In the genomic region with DNA sequence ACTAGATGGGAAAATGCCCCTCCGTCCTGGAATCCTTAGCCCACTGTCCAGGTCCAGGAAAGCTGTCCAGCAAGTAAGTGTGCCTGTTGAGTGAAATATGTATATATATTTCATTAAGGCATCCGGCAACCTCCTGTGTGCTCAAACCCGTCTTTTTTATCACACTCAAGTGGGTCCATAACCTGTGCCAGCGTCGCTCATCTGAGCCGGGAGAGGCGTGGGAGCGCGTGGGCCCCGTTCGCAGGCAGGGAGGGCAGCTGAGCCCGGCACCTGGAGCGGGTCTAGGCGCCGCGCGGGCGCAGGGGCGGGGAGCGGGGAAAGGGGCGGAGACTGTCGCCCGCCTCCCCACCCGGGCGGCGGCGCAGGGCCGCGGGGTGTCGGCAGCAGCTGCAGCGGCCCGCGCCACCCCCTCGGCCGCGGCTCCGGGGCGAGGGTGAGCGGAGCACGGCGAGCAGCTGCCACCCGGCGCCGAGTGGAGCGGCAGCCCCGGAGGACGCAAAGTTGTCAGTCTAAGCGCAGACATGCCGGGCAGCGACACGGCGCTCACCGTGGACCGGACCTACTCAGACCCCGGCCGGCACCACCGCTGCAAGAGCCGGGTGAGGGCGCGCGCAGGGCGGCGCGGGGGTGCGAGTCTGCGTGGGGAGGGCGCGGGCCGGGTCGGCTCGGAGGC, we compare ENCODE assay signal across 8 mouse cellular contexts.
DNase-seq lines count a peak whose midpoint lies in the region; ATAC-seq and TF ChIP-seq lines count a peak whose summit lies in the region.

No protein-coding gene starts in this region.

- H3K4me1 ChIP-seq in embryonic fibroblast, embryonic 13.5 days (ENCODE audit: control insufficient read depth, insufficient read depth, low read length), result peaks cover 11% of the 10 kb centered on the region
- H3K4me1 ChIP-seq in heart, embryonic 14.5 days (ENCODE audit: control insufficient read depth in 2 of 2, insufficient read depth in 2 of 2, low read length in 2 of 2), result peaks cover 4 to 7% of the 10 kb centered on the region in 2 experiments
- no peaks in the 10 kb centered on the region for H3K4me1 ChIP-seq in kidney, postnatal 0 days (replicated peaks; ENCODE audit: insufficient read depth, low read length)
- H3K4me1 ChIP-seq in liver, embryonic 12.5 days, result peaks cover 35% of the 10 kb centered on the region
- peaks cover 13% of the 10 kb centered on the region for H3K4me1 ChIP-seq in stomach, embryonic 16.5 days (ENCODE audit: control insufficient read depth, insufficient read depth, low read length)

- H3K4me2 ChIP-seq in heart, embryonic 14.5 days (ENCODE audit: low read length), result peak overlapping the region; percentile 88
- H3K4me2 ChIP-seq in kidney, postnatal 0 days (ENCODE audit: low read length), result peak overlapping the region; percentile 90
- H3K4me2 ChIP-seq in liver, embryonic 12.5 days, result peak overlapping the region; percentile 96
- peak overlapping the region; percentile 89 for H3K4me2 ChIP-seq in stomach, embryonic 16.5 days (ENCODE audit: low read depth, low read length)

- no peaks in the 10 kb centered on the region for H3K9me3 ChIP-seq in heart, embryonic 14.5 days (ENCODE audit: control insufficient read depth, low read length)
- H3K9me3 ChIP-seq in kidney, postnatal 0 days (replicated peaks; ENCODE audit: low read length), result no peaks in the 10 kb centered on the region
- no peaks in the 10 kb centered on the region for H3K9me3 ChIP-seq in liver, embryonic 12.5 days (replicated peaks)
- H3K9me3 ChIP-seq in stomach, embryonic 16.5 days (replicated peaks; ENCODE audit: control insufficient read depth, low read length), result no peaks in the 10 kb centered on the region

- H3K27ac ChIP-seq in embryonic fibroblast, embryonic 13.5 days (ENCODE audit: insufficient read depth, low read length), result peak overlapping the region; percentile 43
- H3K27ac ChIP-seq in heart, embryonic 14.5 days (replicated peaks in 1 of 2; ENCODE audit: control insufficient read depth in 1 of 2, insufficient read depth in 1 of 2, low read depth in 2 of 2, low read length in 2 of 2), result peak overlapping the region; percentile 78 to 85
- H3K27ac ChIP-seq in kidney, postnatal 0 days, result peak overlapping the region; percentile 73
- H3K27ac ChIP-seq in liver, embryonic 12.5 days, result peak overlapping the region; percentile 54; the same call in 1 of the 2 replicates
- peak overlapping the region; percentile 78 for H3K27ac ChIP-seq in stomach, embryonic 16.5 days (ENCODE audit: low read length)

- TF ChIP-seq CTCF in embryonic fibroblast, embryonic 13.5 days (IDR thresholded peaks at IDR 0.05; ENCODE audit: borderline replicate concordance, insufficient read depth, low read length), result no peak
- no peak for TF ChIP-seq CTCF in kidney, postnatal 0 days (IDR thresholded peaks at IDR 0.05; ENCODE audit: low read depth)

- peak overlapping the region; percentile 82 for H3K4me3 ChIP-seq in embryonic fibroblast, embryonic 13.5 days (ENCODE audit: insufficient read depth, low read length)
- H3K4me3 ChIP-seq in heart, embryonic 14.5 days (ENCODE audit: control insufficient read depth in 1 of 2, insufficient read depth in 1 of 2, low read depth in 1 of 2, low read length in 2 of 2), result peak overlapping the region; percentile 87 to 97
- peak overlapping the region; percentile 81 for H3K4me3 ChIP-seq in kidney, postnatal 0 days (replicated peaks; ENCODE audit: low read depth, low read length)
- H3K4me3 ChIP-seq in liver, embryonic 12.5 days, result peak overlapping the region; percentile 73
- peak overlapping the region; percentile 82 for H3K4me3 ChIP-seq in stomach, embryonic 16.5 days (replicated peaks; ENCODE audit: low read length)

- peak; percentile 63 to 69 for DNase-seq in B cell, adult 2 months
- peak; percentile 76 for DNase-seq in adrenal gland, postnatal 25 days
- peak; percentile 49 for DNase-seq in kidney, postnatal 0 days (ENCODE audit: low spot score)
- DNase-seq in natural killer cell, adult 2 months (ENCODE audit: low spot score in 2 of 2), result peak; percentile 45 to 49

- WGBS in heart, embryonic 14.5 days, result under 1% methylated on average over 52 of the region's 71 CpGs
- under 1% methylated on average over 54 of the region's 71 CpGs for WGBS in kidney, postnatal 0 days
- WGBS in liver, embryonic 12.5 days (ENCODE audit: insufficient replicate concordance), result 1% methylated on average over 47 of the region's 71 CpGs
- WGBS in stomach, embryonic 16.5 days, result under 1% methylated on average over 63 of the region's 71 CpGs

- H3K27me3 ChIP-seq in heart, embryonic 14.5 days (ENCODE audit: control insufficient read depth, insufficient read depth, low read length), result no peaks in the 10 kb centered on the region
- H3K27me3 ChIP-seq in kidney, postnatal 0 days (ENCODE audit: insufficient read depth, low read length), result no peaks in the 10 kb centered on the region
- H3K27me3 ChIP-seq in liver, embryonic 12.5 days (replicated peaks), result peaks cover 68% of the 10 kb centered on the region
- no peaks in the 10 kb centered on the region for H3K27me3 ChIP-seq in stomach, embryonic 16.5 days (ENCODE audit: control insufficient read depth, insufficient read depth, low read length)

- no peaks in the 10 kb centered on the region for H3K36me3 ChIP-seq in heart, embryonic 14.5 days (ENCODE audit: control insufficient read depth, insufficient read depth, low read length)
- no peaks in the 10 kb centered on the region for H3K36me3 ChIP-seq in kidney, postnatal 0 days (ENCODE audit: insufficient read depth, low read length)
- H3K36me3 ChIP-seq in liver, embryonic 12.5 days, result no peaks in the 10 kb centered on the region
- no peaks in the 10 kb centered on the region for H3K36me3 ChIP-seq in stomach, embryonic 16.5 days (ENCODE audit: control insufficient read depth, insufficient read depth, low read length)

- H3K9ac ChIP-seq in heart, embryonic 14.5 days (ENCODE audit: low read length), result peak overlapping the region; percentile 88
- peak overlapping the region; percentile 74 for H3K9ac ChIP-seq in kidney, postnatal 0 days (ENCODE audit: low read depth, low read length)
- H3K9ac ChIP-seq in liver, embryonic 12.5 days, result peak overlapping the region; percentile 72
- H3K9ac ChIP-seq in stomach, embryonic 16.5 days (ENCODE audit: low read length), result peak overlapping the region; percentile 87

- TF ChIP-seq POLR2A in embryonic fibroblast, embryonic 13.5 days (IDR thresholded peaks at IDR 0.05; ENCODE audit: low read depth, low read length), result peak; percentile 53; the same call in 1 of the 2 replicates

- peak; percentile 90 for ATAC-seq in heart, embryonic 14.5 days (ENCODE audit: insufficient number of reproducible peaks, insufficient read depth, low FRiP score, low read depth)
- ATAC-seq in kidney, postnatal 0 days (replicated peaks; ENCODE audit: low FRiP score, low read depth), result peak; percentile 78
- ATAC-seq in liver, embryonic 12.5 days, result peak; percentile 82
- peak; percentile 88 for ATAC-seq in stomach, embryonic 16.5 days (ENCODE audit: insufficient read depth, low FRiP score)

Comparison
In these comparisons a context has a peak if more than half of its experiments do, and no peak if none do; other contexts are left out.
1. Peak in every context shown above with its lines: DNase-seq, ATAC-seq, H3K4me3 ChIP-seq and H3K27ac ChIP-seq.